Mouse (Mus musculus): Measurements from ENCODE around the gene Plce1. TPM values are rescaled to one million over a fixed set of nuclear protein-coding genes. Genes with fewer than 3 reads are reported as not detected.

Gene Plce1
- total RNA-seq (2021), result 1 to 10 TPM; 3.9 to 7.9 TPM

DNA sequence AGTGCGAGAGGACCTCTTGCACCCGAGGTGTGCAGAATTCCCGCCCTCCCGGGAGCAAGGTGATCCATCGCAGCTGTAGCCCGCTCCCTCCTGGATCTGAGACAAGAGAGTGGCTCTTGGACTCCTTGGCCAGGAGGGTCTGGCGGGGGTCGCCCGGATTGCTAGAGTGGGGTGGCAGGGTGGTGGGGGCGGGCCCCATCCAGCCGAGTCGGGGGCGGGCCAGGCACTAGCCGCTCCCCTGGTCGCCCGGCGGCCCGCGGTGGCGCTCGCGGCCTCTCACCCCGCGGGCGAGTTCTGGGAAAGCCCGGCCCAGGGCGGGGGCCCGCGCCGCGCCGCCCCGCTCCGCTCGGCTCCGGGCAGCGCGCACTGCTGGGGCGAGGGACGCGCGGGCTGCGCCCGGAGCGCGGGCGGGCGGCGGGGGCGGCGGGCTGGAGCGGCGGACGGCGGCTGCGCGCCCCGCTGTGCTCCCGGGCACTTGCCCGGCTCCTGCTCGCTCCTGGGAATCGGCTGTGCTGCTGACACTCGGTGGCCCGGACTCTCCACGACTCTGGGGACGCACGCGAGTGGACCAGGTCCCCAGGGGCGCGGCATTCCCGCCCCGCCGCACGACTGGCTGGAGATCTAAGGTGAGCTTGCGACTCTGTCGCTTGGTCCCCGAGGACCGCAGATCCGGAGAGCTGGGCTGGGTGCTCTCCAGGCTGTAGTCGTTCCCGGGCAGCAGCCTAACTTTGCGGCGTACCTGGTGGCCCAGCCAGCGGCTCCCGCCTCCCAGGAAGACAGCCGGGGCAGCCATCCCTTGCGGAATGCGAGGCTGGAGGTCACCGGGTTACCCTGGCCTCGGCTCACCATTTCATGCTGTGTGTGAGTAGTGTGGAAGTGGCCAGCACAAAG is at the start of gene Plce1:
Gene Plce1 (plus strand): TSS at position 379 of the 891 bp plus-strand sequence.
- peak; percentile 10 for DNase-seq (ENCODE audit: low spot score in 2 of 2)
- intact Hi-C loops (cut with DNase I), result no loop called here

DNA sequence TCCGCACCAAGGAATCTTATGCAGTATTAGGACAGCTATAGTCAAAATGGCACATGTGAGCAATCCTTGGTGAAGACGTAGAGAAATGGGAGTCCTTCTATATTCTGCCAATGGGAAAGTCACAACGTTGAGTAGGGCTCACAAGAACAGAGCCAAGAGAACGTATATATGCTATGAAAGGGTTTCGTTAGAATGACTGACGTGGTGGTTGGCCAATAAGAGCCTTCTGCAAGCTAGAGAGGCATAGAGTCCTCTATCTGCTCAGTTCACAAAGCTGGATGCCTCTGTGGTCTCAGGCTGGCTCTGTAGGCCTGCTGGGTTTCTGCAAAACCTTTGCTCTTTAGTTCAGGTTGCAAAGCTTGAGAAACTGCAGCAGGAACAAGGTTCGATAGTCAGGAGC is 49.6 kb upstream of the Plce1 start:
- no peak for DNase-seq (ENCODE audit: low spot score in 2 of 2)
- intact Hi-C loops (cut with DNase I), result no loop called here

DNA sequence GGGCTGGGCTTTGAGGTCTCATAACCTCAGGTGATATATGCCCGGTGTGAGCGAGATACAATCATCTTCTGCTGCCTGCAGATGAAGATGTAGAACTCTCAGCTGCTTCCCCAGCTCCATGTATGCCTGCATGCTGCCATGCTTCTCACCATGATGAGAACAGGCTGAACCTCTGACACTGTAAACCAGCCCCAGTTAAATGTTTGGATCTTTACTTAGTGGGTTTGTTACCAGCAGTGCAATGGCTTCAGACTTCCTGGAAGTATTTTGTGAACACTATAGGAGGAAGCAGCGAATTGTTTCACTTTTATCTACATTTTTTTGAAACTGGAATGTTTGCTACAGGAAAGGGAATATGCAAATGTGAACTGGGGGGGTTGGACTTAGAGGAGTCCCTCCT is 48.9 kb upstream of the Plce1 start:
- intact Hi-C loops (cut with DNase I), result no loop called here
- DNase-seq (ENCODE audit: low spot score in 2 of 2), result no peak

- intact Hi-C loops (cut with DNase I), result no loop called here
- no peak for DNase-seq (ENCODE audit: low spot score in 2 of 2)
Measured at GRCm38 (mm10) chr19:38433381-38433780, 47.5 kb upstream of the Plce1 start.

DNA sequence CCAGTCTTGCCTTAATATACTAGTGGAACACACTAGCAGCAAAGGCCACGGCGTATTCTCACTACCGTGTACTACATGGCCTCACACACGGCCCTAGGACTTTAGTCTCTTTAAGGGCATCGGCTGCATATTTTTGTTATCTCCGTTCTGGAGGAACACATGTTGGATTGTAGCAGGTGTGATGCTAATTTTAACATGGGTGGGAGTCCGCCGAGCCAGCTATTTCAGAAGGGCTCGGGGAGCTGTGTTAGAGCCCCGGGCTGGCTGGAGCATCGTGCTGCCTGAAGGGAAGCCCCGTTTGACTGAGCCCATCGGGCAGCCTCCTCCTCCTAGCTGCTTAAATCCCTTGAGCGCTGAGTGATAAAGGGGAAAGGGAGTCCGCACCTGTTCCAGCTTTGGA is 45.7 kb upstream of the Plce1 start:
- DNase-seq (ENCODE audit: low spot score in 2 of 2), result no peak
- intact Hi-C loops (cut with DNase I), result no loop called here

DNA sequence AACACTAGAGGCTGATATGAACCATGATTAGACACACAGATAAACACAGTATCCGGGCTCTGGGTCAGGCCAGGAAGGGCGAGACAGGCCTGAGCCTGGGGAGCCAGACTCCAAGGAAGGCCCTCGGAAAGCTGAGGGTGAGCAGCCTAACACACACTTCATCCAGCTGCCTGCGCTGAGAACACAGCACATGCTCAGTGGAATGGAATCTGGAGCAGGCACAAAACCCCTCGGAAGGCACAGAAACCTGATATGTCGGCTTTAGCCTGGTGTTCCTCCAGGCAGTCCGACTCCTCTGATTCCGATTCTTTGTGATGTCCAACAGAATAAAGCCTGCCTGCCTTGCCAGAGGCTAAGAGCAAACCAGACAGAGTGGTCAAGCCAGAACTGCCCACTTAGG is 39.0 kb upstream of the Plce1 start:
- no peak for DNase-seq (ENCODE audit: low spot score in 2 of 2)
- intact Hi-C loops (cut with DNase I), result no loop called here

DNA sequence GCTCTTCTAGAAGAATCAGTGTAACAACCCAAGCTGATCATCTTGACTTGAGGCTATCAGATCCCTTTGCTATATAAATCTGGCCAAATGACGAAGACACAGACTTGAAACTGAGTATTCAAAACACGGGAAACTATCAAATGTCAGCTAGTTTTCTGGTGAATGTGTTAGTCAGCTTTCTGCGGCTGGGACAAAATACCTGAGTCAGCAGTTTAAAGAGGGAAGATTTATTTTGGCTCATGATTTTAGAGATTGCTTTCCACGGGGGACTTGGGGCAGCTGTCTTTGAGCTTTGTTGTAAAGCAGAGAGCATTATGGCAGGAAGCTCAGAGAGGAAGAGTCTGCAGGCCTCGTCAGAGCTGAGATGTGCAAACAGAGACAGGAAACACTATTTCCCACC is 35.2 kb upstream of the Plce1 start:
- no peak for DNase-seq (ENCODE audit: low spot score in 2 of 2)
- intact Hi-C loops (cut with DNase I), result no loop called here

- DNase-seq (ENCODE audit: low spot score in 2 of 2), result no peak
- intact Hi-C loops (cut with DNase I), result no loop called here
Measured at GRCm38 (mm10) chr19:38455228-38455627, 25.7 kb upstream of the Plce1 start.

DNA sequence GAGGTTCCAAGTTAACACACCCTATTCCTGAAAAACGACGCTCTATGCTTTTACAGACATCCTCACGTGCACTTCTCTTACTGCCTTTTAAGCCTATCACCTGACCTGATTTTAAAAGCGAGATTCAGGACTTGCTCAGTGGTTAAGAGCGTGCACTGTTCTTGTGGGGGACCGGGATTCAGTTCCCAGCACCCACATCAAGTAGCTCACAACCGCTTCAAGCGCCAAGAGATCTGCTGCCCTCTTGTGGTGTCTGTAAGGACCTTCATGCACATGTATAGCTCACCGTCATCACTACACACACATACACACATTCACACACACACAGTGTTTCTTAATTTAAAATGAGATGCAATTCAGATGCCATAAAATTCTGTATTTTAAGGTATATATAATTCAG is 21.9 kb upstream of the Plce1 start:
- no peak for DNase-seq (ENCODE audit: low spot score in 2 of 2)

DNA sequence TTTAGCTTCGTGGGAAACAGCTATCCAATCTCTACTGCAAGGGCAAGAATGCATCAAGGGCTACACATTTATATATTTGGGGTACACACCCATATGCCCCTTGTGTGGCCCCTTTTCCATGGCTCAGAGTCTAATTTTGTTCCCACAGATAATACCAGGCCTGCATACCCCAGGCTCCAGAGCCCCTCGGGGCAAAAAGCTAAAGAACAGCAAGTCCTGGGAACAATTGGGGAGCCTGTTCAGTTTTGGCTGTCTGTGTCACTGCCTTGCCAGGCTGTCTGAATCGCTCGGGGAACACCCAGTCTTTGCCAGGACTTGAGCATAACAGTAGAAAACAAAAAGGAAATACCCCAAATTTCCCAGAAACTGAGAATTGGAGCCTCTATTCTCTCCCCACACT is 20.2 kb upstream of the Plce1 start:
- no peak for DNase-seq (ENCODE audit: low spot score in 2 of 2)
- intact Hi-C loops (cut with DNase I), result no loop called here

More for the DNA sequence above, 21.9 kb upstream of the Plce1 start:
- intact Hi-C loops (cut with DNase I), result no loop called here

DNA sequence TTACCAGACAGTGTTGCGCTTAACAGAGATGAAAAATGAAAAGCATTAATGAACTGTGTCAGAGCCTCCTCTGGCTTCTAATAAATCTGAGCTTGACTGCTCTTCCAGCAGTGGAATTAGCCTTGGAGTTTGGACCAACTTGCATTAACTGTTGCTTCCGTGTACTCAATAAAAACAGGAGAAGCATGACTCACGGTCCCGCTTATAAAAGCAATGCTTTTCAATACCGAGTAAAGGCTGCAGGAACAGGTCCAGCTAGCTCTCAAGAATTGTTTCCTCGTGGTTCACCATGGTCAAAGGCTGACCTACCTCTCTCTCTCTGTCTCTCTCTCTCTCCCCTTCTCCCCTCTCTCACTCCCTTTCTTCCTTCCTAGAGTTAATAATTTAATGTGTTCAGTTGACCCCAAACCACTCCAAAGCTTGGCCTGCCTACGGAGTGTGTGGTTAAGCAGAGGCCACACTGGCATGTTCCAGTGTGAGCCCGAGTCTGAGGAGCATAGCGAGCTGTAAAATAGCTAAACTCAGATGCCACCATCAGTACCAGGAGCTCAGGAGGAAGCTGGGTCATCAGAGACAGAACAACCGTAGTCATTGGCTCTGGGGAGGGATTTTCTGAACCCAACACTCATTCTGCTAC is 10.5 kb upstream of the Plce1 start:
- DNase-seq (ENCODE audit: low spot score in 2 of 2), result no peak
- intact Hi-C loops (cut with DNase I), result no loop called here

DNA sequence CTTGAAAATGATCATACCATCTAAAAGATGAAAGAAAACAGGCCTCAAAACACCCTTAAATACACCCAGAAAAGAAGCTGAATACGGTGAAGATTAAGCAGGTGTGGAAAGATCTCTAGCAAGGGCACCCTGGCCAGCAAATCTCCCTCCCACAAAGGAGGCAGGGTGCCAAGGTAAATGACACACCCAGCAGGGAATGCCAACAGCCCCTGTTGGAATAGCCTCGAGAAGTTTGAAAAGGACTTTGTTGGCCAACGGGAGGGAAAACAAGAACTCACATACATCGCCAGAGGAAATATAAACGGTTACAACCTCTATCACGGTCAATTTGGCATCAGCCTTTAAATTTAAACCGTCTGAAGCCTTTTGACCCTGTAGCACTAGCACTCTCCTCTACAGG is 5.5 kb upstream of the Plce1 start:
- no peak for DNase-seq (ENCODE audit: low spot score in 2 of 2)
- intact Hi-C loops (cut with DNase I), result no loop called here

DNA sequence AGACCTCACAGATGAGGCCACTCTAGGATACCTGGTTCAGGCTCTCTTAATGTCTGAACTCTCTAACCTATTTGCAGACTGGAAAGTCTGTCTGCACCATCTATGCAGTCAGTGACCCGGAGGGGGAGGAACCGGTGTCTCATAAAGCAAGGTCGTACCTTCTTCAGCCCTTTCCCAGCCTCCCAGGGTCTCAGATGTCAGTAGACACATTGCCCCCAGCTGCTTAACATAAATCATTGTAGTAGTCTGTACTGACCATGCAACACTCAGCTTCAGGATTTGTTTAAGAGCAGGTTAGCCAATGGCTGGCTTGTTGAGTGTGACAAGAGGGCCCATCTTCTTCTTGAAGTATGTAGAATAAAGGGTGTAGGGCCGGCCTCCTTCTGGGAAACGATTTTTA is 2.6 kb upstream of the Plce1 start:
- no peak for DNase-seq (ENCODE audit: low spot score in 2 of 2)
- intact Hi-C loops (cut with DNase I), result no loop called here

DNA sequence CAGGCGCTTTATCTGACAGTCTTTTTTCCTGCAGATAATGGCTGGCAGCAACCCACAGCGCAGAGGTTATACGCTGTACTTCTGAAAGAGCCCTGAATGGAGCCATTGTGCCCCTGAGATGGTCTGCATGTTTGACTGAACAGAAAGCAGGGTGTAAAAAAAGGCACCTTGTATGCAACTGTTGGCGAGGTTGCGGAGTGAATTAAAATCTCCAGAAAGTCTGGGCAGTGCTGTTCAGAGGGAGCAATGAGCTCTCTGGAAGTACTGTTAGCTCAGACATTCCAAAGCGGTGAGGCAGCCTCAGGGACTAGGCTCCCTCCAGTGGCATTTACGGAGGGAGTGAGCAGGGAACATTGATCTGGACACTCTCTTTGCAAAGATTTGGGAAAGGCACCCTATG is 2.0 kb upstream of the Plce1 start:
- intact Hi-C loops (cut with DNase I), result no loop called here
- DNase-seq (ENCODE audit: low spot score in 2 of 2), result no peak

- no peak for DNase-seq (ENCODE audit: low spot score in 2 of 2)
- intact Hi-C loops (cut with DNase I), result no loop called here
Measured at GRCm38 (mm10) chr19:38479473-38479872, 1.4 kb upstream of the Plce1 start.

- intact Hi-C loops (cut with DNase I), result no loop called here
- no peak for DNase-seq (ENCODE audit: low spot score in 2 of 2)
Measured at GRCm38 (mm10) chr19:38480156-38480720, 671 bp upstream of the Plce1 start.

DNA sequence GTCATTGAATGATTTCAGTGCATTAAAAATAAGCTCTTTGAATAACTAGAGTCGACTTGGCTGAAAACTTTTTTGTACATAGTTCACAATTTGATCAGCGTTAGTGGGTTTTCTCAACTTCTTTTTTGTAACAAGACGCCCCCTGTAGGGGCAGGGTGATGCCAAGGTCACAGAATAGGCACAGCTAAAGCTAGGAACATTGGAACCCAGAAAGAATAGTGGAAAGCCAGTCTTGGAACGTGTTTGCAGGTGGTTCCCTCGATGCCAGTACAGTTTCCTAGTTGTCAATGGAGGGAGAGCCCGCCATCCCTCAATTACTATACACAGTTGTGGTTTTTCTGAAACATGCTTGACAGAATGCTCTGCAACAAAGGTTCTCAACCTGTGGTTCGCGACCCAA is 997 bp downstream of the Plce1 start:
- intact Hi-C loops (cut with DNase I), result no loop called here
- no peak for DNase-seq (ENCODE audit: low spot score in 2 of 2)

DNA sequence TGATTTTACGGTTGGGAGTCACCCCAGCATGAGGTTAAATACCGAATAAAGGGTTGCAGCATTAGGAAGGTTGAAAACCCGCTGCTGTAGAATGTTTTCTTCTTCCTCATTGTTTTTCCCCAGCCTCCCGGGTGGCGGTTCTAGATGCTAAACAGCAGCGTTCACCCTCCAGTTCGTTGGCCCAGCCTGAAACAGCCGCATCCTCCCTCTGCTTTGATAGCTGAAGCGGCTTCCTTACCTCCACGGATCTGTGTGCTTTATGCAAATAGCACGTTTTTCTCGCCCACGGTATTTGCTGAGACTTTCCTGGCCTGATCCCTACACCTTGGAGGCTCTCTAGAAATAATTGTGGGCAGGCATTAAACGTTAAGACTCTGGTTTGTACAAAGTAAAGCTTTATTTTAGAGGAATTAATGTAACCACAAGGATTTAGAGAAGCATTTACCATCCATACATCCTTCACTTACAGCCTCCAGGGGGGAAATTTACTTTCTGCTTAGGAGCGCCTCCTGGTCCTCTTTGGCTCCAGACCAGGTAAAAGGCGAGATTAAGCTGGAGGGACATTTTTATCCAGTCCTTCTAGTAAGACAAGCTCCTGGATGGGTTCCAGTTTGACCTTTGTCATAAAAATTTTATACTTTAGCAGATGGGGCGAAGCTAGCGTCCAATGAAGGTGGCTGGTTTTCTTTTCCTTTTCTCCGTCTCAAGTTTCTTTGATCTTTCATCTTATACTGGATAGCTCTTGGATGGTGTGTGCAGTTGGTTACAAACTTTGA is 1.7 kb downstream of the Plce1 start:
- DNase-seq (ENCODE audit: low spot score in 2 of 2), result no peak
- intact Hi-C loops (cut with DNase I), result no loop called here

DNA sequence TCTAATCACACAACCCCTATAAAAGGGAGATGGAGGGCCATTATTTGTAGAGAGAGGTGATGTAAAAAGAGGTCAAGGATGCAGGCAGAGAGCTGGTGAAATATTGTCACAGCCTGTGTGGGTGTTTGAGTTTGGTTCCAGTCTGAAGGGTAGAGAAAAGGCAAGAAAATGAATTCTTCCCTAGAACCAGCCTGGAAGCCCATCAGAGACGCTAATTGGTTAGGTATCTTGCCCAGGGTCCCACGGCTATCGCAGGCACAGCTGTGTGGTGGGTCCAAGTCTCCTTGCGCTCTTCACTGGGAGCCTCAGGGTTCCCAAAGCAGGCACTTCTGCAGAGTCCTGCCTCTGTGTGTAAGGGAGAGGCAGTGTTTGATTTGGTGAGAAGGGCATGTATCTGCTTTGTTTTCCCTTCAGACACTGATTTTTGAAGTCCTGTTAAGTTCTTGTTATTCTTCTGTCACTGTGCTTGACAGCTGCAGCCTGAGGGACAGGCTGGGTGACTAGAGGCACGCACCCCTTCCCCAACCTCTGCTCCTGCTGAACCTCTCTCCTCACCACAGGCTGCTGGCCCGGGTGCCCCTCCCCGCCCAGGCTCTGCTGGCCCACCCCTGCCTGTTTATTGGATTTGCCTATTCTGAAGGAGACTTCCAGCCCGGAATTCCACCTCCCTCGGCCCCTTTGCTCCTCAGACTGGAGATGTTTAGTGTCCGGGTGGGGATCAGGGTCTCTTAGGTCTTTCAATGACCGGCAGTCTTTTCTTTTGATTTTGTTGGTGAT is 5.1 kb downstream of the Plce1 start:
- intact Hi-C loops (cut with DNase I), result no loop called here
- no peak for DNase-seq (ENCODE audit: low spot score in 2 of 2)

DNA sequence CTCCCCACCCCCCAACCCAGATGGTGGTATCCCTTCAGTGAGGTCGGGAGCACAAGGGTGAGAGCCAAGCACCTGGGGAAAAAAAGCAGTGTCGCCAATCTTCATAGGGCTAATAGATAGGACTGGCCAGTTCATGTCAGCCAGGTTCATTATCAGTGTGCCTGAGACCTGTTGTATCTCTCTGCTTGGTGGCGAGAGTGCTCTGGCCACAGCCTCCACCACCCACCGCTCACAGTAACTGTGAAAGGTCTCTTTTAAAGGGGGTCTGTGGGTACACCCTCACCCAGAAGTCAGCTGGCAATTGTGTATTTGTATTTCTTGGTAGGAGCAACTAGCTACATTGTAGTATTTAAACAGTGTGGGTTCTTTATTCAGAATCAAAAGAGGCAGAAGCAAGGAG is 6.6 kb downstream of the Plce1 start:
- intact Hi-C loops (cut with DNase I), result no loop called here
- no peak for DNase-seq (ENCODE audit: low spot score in 2 of 2)

Measured in left cerebral cortex, postnatal 36 days (tissue).